Mouse (Mus musculus) erythroblast, adult 5-6 weeks (primary cell): Measurements from ENCODE around the gene Hist2h2be. TPM values are rescaled to one million over a fixed set of nuclear protein-coding genes. Genes with fewer than 3 reads are reported as not detected.
"Not testable (repeated sequence)": the region's sequence is repeated elsewhere in the genome, so short reads cannot be mapped to it uniquely, and the experiment has no call there.

ENCODE experiments used
- ATAC-seq: replicated peaks from 2 replicates; pipeline ENCODE4 v1.8.0; 2016; ENCODE audit warnings: moderate number of reproducible peaks, mild to moderate bottlenecking, moderate TSS enrichment, inconsistent platforms; ENCODE audit not compliant: poor library complexity, low FRiP score, severe bottlenecking
- total RNA-seq, 2 experiments: library from RNA; stranded (forward) in 1 of 2; stranded (reverse) in 1 of 2; fragments of 150-400 nt in 1 of 2; fragments of 200-764, 138-1000 nt in 1 of 2; gene quantifications; 2 replicates each; pipeline versions ENCODE4 v1.2.3 to v1.2.4; 2015 to 2017; ENCODE audit warnings: low replicate concordance in 2 of 2

Hist2h2be gene
- total RNA-seq (2015; ENCODE audit: low replicate concordance) (19.2 and 22.6 TPM in 2 replicates), total RNA-seq (2017; ENCODE audit: low replicate concordance) (19.5 and 32.7 TPM in 2 replicates)

- peak; percentile 80 for ATAC-seq
Measured at GRCm38 (mm10) chr3:96220765-96221639, at the start of gene Hist2h2be, which contains the start of gene Hist2h2ac. TSS of gene Hist2h2be (plus strand) at chr3:96221119. TSS of gene Hist2h2ac (minus strand) at chr3:96220880.

GRCm38 (mm10) chr3:96171583-96172196, 49.2 kb upstream of the Hist2h2be start:
- ATAC-seq = no peak

GRCm38 (mm10) chr3:96172197-96173178, 48.4 kb upstream of the Hist2h2be start, which contains the start of gene Sf3b4:
TSS of gene Sf3b4 (plus strand) at chr3:96172332.
- peak; percentile 95 for ATAC-seq

GRCm38 (mm10) chr3:96173185-96173584, 47.7 kb upstream of the Hist2h2be start:
- no peak for ATAC-seq

- ATAC-seq = not testable (repeated sequence)
Measured at GRCm38 (mm10) chr3:96174042-96174441, 46.9 kb upstream of the Hist2h2be start.

- no peak for ATAC-seq
Measured at GRCm38 (mm10) chr3:96175251-96175650, 45.7 kb upstream of the Hist2h2be start.

- ATAC-seq = no peak
Measured at GRCm38 (mm10) chr3:96178427-96178826, 42.5 kb upstream of the Hist2h2be start.

- no peak for ATAC-seq
Measured at GRCm38 (mm10) chr3:96178902-96179301, 42.0 kb upstream of the Hist2h2be start.

- ATAC-seq = no peak
Measured at GRCm38 (mm10) chr3:96179531-96179930, 41.4 kb upstream of the Hist2h2be start.

- ATAC-seq = no peak
Measured at GRCm38 (mm10) chr3:96180727-96181477, 40.0 kb upstream of the Hist2h2be start, which contains the start of gene Sv2a. TSS of gene Sv2a (plus strand) at chr3:96181151.

- ATAC-seq = no peak
Measured at GRCm38 (mm10) chr3:96181510-96182381, 39.2 kb upstream of the Hist2h2be start.

- no peak for ATAC-seq
Measured at GRCm38 (mm10) chr3:96182382-96182776, 38.5 kb upstream of the Hist2h2be start.

GRCm38 (mm10) chr3:96192977-96193376, 27.9 kb upstream of the Hist2h2be start:
- ATAC-seq = no peak

GRCm38 (mm10) chr3:96194966-96195365, 26.0 kb upstream of the Hist2h2be start:
- no peak for ATAC-seq

GRCm38 (mm10) chr3:96195616-96196313, 25.2 kb upstream of the Hist2h2be start:
- ATAC-seq = no peak

- ATAC-seq = no peak
Measured at GRCm38 (mm10) chr3:96196437-96197128, 24.3 kb upstream of the Hist2h2be start.
